Mouse (Mus musculus) heart, adult 2 months (tissue): Measurements from ENCODE around the gene Srgap3.

Experiments used
- CTCF ChIP-seq: fragments of 200-600 bp; IDR thresholded peaks from 2 replicates; pipeline ENCODE4 v1.8.1; 2022; ENCODE audit warnings: antibody characterized with exemption, mild to moderate bottlenecking, moderate library complexity
- EP300 ChIP-seq: fragments of 200-500 bp; IDR thresholded peaks from 2 replicates; pipeline ENCODE4 v1.6.1; 2011; ENCODE audit warnings: low read depth, low read length, control low read depth; ENCODE audit not compliant: insufficient read depth
- POLR2A ChIP-seq: fragments of 200-500 bp; IDR thresholded peaks from 2 replicates; pipeline ENCODE4 v1.6.1; 2011; ENCODE audit warnings: mild to moderate bottlenecking, low read depth, low read length, control low read depth; ENCODE audit not compliant: insufficient read depth

- TF ChIP-seq POLR2A (no peak), EP300 (no peak), CTCF (no peak)
Observed at GRCm38 (mm10) chr6:112833763-112834162, 113.3 kb downstream of the Srgap3 start.
